Mouse (Mus musculus): Measurements from ENCODE around the gene Gm21209.
"Not testable (repeated sequence)": the region's sequence is repeated elsewhere in the genome, so short reads cannot be mapped to it uniquely, and the experiment has no call there.

The Gm21209 gene

GRCm38 (mm10) chrY:49570856-49571255 is at the start of gene Gm21209:
TSS of gene Gm21209 (plus strand) at chrY:49571156.
- DNase-seq (ENCODE audit: low spot score), result not testable (repeated sequence)
